Mouse (Mus musculus): Measurements from ENCODE around the gene Cpsf3. TPM values are rescaled to one million over a fixed set of nuclear protein-coding genes. Genes with fewer than 3 reads are reported as not detected.

Cpsf3 gene
- total RNA-seq (2021), result 10 to 100 TPM; 43.8 to 54.1 TPM
- long read RNA-seq, experiment 1, transcript Cpsf3-201 (18 exons, 2,499 nt), result major isoform, 34 of 48 reads
- long read RNA-seq, experiment 1, partial matches to known transcripts, result 4 of 48 reads
- long read RNA-seq, experiment 1, other reads (novel, unspliced or antisense), result 10 of 48 reads
- long read RNA-seq, experiment 2, transcript Cpsf3-201 (18 exons, 2,499 nt), result major isoform, 36 of 47 reads
- long read RNA-seq, experiment 2, partial matches to known transcripts, result 3 of 47 reads
- long read RNA-seq, experiment 2, other reads (novel, unspliced or antisense), result 8 of 47 reads

GRCm38 (mm10) chr12:21284761-21285441, at the start of gene Cpsf3:
TSS of gene Cpsf3 (plus strand) at chr12:21285391.
- DNase-seq (ENCODE audit: extremely low spot score in 1 of 2, low spot score in 2 of 2), result no peak
- H3K27ac ChIP-seq, result peak within 1 kb of the TSS; percentile 94
- no peak; the same call in 1 of the 2 replicates for TF ChIP-seq CTCF (IDR thresholded peaks at IDR 0.05)
- intact Hi-C loops (cut with DNase I), result loop anchor here (5.0 to 10.0 kb wide), 2 partner anchors 87 to 360 kb away; partner anchors contain the start of gene Adam17
- H3K4me3 ChIP-seq, result peak within 1 kb of the TSS; percentile 92

GRCm38 (mm10) chr12:21241965-21242364, 43.2 kb upstream of the Cpsf3 start:
- DNase-seq (ENCODE audit: extremely low spot score in 1 of 2, low spot score in 2 of 2), result no peak
- no peak overlapping the region for H3K27ac ChIP-seq
- intact Hi-C loops (cut with DNase I), result no loop called here
- H3K4me3 ChIP-seq, result no peak overlapping the region
- no peak for TF ChIP-seq CTCF (IDR thresholded peaks at IDR 0.05)

GRCm38 (mm10) chr12:21244375-21244960, 40.7 kb upstream of the Cpsf3 start:
- H3K4me3 ChIP-seq, result no peak overlapping the region
- intact Hi-C loops (cut with DNase I), result no loop called here
- H3K27ac ChIP-seq, result no peak overlapping the region
- TF ChIP-seq CTCF (IDR thresholded peaks at IDR 0.05), result no peak
- DNase-seq (ENCODE audit: extremely low spot score in 1 of 2, low spot score in 2 of 2), result no peak

DNA sequence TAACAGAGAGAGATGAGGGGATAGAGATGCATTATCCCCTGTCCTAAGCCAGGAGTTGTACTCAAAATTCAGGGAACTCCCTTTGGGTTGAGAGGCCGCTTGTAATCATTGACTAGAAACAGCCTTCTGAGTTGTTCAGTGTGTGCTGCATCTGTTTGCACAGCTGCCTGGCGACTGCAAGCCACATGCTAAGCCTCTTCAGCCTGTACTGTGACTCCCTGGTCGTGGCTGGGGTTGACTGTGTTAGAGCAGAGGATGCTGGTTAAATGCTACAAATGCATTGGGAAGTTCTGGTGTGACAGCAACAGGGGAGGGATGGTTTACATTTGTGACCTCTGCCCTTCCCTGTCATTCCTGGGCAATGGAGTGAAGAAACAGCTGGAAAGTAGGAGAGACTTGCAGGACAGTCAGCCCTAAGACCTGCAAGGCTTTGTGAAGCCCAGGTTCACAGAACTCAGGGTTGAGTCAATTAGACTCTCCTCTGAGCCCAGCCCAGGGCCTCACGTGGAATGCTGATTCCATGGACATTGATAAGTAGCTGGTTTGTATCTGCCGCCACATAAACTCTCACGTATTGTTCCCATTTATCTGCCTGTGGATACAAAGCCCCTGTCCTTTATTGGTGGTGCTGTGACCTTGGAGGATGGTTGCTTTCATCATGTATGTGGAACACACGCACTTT, 37.3 kb upstream of the Cpsf3 start:
- intact Hi-C loops (cut with DNase I), result no loop called here
- no peak for TF ChIP-seq CTCF (IDR thresholded peaks at IDR 0.05)
- no peak overlapping the region for H3K27ac ChIP-seq
- H3K4me3 ChIP-seq, result no peak overlapping the region
- DNase-seq (ENCODE audit: extremely low spot score in 1 of 2, low spot score in 2 of 2), result no peak

- DNase-seq (ENCODE audit: extremely low spot score in 1 of 2, low spot score in 2 of 2), result peak in 1 of 2 experiments; percentile 36
- intact Hi-C loops (cut with DNase I), result loop anchor here (5.0 kb wide), 2 partner anchors 148 to 183 kb away; no protein-coding TSS in a partner anchor
Measured at GRCm38 (mm10) chr12:21260494-21261256, 24.5 kb upstream of the Cpsf3 start.

GRCm38 (mm10) chr12:21261521-21261920, 23.7 kb upstream of the Cpsf3 start:
- Histone ChIP-seq H3K4me3 (no peak overlapping the region), H3K27ac (no peak overlapping the region)
- no peak for DNase-seq (ENCODE audit: extremely low spot score in 1 of 2, low spot score in 2 of 2)
- TF ChIP-seq CTCF (IDR thresholded peaks at IDR 0.05), result no peak
- intact Hi-C loops (cut with DNase I), result loop anchor here (5.0 kb wide), 2 partner anchors 149 to 184 kb away; no protein-coding TSS in a partner anchor

More at GRCm38 (mm10) chr12:21260494-21261256, 24.5 kb upstream of the Cpsf3 start:
- H3K27ac ChIP-seq, result no peak overlapping the region
- TF ChIP-seq CTCF (IDR thresholded peaks at IDR 0.05), result peak; percentile 68
- no peak overlapping the region for H3K4me3 ChIP-seq

DNA sequence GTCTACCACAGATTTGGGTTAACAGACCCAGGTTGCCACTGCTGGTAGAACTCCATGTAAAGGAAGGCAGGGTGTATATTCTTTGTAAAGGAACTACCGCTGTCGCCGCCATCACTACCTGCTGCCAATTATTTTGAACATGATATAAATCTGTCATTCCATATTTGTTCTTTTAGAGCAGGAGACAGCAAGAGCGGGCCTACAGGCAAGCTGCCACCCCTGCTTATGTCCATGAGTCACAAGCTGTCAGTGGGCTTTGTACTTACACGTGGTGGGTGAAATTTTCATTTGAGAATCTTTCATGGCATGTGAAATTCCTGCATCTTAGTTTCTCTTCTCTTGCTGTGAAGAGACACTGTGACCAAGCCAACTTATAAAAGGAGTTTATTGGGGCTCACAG, 21.9 kb upstream of the Cpsf3 start:
- Histone ChIP-seq H3K27ac (peak overlapping the region; percentile 34; the same call in 1 of the 2 replicates), H3K4me3 (no peak overlapping the region)
- TF ChIP-seq CTCF (IDR thresholded peaks at IDR 0.05), result no peak
- intact Hi-C loops (cut with DNase I), result loop anchor here (5.0 kb wide), 2 partner anchors 151 to 186 kb away; no protein-coding TSS in a partner anchor
- DNase-seq (ENCODE audit: extremely low spot score in 1 of 2, low spot score in 2 of 2), result no peak

GRCm38 (mm10) chr12:21264241-21264640, 20.9 kb upstream of the Cpsf3 start:
- no peak for TF ChIP-seq CTCF (IDR thresholded peaks at IDR 0.05)
- H3K4me3 ChIP-seq, result no peak overlapping the region
- DNase-seq (ENCODE audit: extremely low spot score in 1 of 2, low spot score in 2 of 2), result no peak
- H3K27ac ChIP-seq, result no peak overlapping the region; the same call in 1 of the 2 replicates
- intact Hi-C loops (cut with DNase I), result loop anchor here (5.0 kb wide), 2 partner anchors 152 to 187 kb away; no protein-coding TSS in a partner anchor

DNA sequence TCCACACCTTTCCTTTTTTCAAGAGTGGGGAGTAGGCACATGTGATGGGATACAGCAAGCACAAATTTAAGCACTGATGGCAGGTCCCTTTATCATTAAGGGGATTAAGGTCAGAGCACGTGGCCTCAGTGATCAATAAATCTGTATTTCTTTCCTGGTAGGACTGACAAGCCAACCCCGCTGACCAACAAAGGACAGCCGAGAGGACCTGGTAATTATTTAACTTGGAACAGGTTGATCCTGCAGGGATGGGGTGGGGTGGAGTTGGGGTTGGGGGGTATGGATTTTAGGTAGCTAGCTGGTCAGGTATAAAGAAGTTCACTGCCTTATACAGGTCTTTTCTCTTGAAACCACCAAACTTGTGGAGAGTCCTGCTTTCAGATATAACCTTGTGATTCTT, 20.2 kb upstream of the Cpsf3 start:
- intact Hi-C loops (cut with DNase I), result loop anchor here (5.0 kb wide), 2 partner anchors 153 to 188 kb away; no protein-coding TSS in a partner anchor
- TF ChIP-seq CTCF (IDR thresholded peaks at IDR 0.05), result no peak
- no peak overlapping the region for H3K27ac ChIP-seq

GRCm38 (mm10) chr12:21265501-21265900, 19.7 kb upstream of the Cpsf3 start:
- Histone ChIP-seq H3K4me3 (no peak overlapping the region), H3K27ac (no peak overlapping the region)
- no peak for TF ChIP-seq CTCF (IDR thresholded peaks at IDR 0.05)
- no peak for DNase-seq (ENCODE audit: extremely low spot score in 1 of 2, low spot score in 2 of 2)
- intact Hi-C loops (cut with DNase I), result no loop called here

More for the DNA sequence above, 20.2 kb upstream of the Cpsf3 start:
- DNase-seq (ENCODE audit: extremely low spot score in 1 of 2, low spot score in 2 of 2), result no peak
- H3K4me3 ChIP-seq, result no peak overlapping the region

Data from left cerebral cortex, adult 2 months (tissue).